Mouse (Mus musculus): ENCODE measurements at regions not wholly inside any gene's neighbourhood (a gene's known extent, or its start where the extent isn't known, plus 50 kb on each side); places are given as distances from the start of the nearest gene placed in this dataset.

DNA sequence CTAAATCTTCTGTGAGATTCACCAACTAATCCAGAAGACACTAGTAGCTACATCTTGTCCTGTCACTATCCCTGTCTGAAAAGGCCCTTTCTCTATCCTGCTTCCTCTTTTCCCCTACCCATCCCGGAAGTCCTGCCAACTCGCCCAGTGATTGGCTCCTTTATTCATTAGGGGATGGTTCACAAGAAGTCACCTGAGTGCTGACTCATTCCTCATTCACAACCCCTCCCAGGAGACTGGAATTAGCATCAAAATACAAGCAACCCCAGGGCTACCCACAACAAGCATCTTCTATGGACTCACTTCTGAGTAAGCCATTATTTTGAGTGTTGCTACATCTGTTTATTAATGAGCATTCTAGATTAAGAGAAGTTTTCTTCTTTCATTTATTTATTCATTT lies 231.2 kb upstream of the Tars start:
- Histone ChIP-seq H3K9ac (replicated peaks) (no peak overlapping the region), H3K4me3 (ENCODE audit: insufficient read depth in 1 of 2, low read depth in 2 of 2, low read length in 2 of 2) (no peak overlapping the region), H3K36me3 (replicated peaks; ENCODE audit: control insufficient read depth, insufficient read depth, low read depth) (no peaks in the 10 kb centered on the region), H3K27me3 (ENCODE audit: control insufficient read depth, insufficient read depth, low read length) (no peaks in the 10 kb centered on the region), H3K4me1 (replicated peaks; ENCODE audit: control insufficient read depth in 2 of 2, insufficient read depth in 2 of 2, low read length in 1 of 2) (no peaks in the 10 kb centered on the region; a peak in 1 of 4 replicates), H3K4me2 (ENCODE audit: low read depth) (no peak overlapping the region), H3K27ac (no peak overlapping the region), H3K9me3 (ENCODE audit: control insufficient read depth, low read length) (no peaks in the 10 kb centered on the region)
- no peak for DNase-seq (ENCODE audit: low read depth in 3 of 3, low spot score in 3 of 3)
- no peak for ATAC-seq (ENCODE audit: insufficient read depth)
- TF ChIP-seq CTCF (IDR thresholded peaks at IDR 0.05; ENCODE audit: low read depth) (no peak), EP300 (IDR thresholded peaks at IDR 0.05; ENCODE audit: low read depth) (no peak)
- 50% methylated on average over 2 of the region's 2 CpGs for WGBS (ENCODE audit: insufficient replicate concordance)

GRCm38 (mm10) chr15:11626433-11626832 lies 227.0 kb upstream of the Tars start:
- no peak overlapping the region for H3K4me3 ChIP-seq (ENCODE audit: insufficient read depth in 1 of 2, low read depth in 2 of 2, low read length in 2 of 2)
- no peaks in the 10 kb centered on the region for H3K27me3 ChIP-seq (ENCODE audit: control insufficient read depth, insufficient read depth, low read length)
- H3K9ac ChIP-seq (replicated peaks): no peak overlapping the region
- no peak overlapping the region for H3K4me2 ChIP-seq (ENCODE audit: low read depth)
- H3K27ac ChIP-seq: no peak overlapping the region
- 64% methylated on average over 9 of the region's 9 CpGs for WGBS (ENCODE audit: insufficient replicate concordance)
- TF ChIP-seq CTCF (IDR thresholded peaks at IDR 0.05; ENCODE audit: low read depth): no peak
- no peak for TF ChIP-seq EP300 (IDR thresholded peaks at IDR 0.05; ENCODE audit: low read depth)
- no peaks in the 10 kb centered on the region for H3K36me3 ChIP-seq (replicated peaks; ENCODE audit: control insufficient read depth, insufficient read depth, low read depth)
- H3K4me1 ChIP-seq (replicated peaks; ENCODE audit: control insufficient read depth in 2 of 2, insufficient read depth in 2 of 2, low read length in 1 of 2): no peaks in the 10 kb centered on the region; a peak in 1 of 4 replicates
- ATAC-seq (ENCODE audit: insufficient read depth): no peak
- no peaks in the 10 kb centered on the region for H3K9me3 ChIP-seq (ENCODE audit: control insufficient read depth, low read length)
- DNase-seq (ENCODE audit: low read depth in 3 of 3, low spot score in 3 of 3): no peak

DNA sequence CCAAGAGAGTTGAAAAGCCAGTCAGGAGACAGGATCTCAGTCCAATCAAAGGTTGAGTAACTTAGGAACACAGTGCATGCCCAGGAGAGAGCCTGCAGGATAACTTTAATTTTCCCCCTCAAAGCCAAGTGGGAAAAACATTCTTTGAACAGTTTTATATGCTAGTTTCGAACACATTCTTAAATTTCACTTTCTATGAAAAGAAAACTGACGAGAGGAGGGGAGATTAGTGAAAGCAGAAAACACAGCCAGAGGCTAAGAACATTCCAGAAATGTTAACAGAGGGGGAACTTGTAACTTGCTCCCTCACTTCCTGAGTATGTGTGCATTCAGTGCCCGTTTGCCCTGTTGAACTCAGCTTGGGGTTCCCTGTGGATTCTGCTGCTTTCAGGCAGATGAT lies 213.0 kb upstream of the Tars start:
- TF ChIP-seq CTCF (IDR thresholded peaks at IDR 0.05; ENCODE audit: low read depth) (no peak), EP300 (IDR thresholded peaks at IDR 0.05; ENCODE audit: low read depth) (no peak)
- Histone ChIP-seq H3K9me3 (ENCODE audit: control insufficient read depth, low read length) (no peaks in the 10 kb centered on the region), H3K27ac (no peak overlapping the region), H3K4me1 (replicated peaks; ENCODE audit: control insufficient read depth in 2 of 2, insufficient read depth in 2 of 2, low read length in 1 of 2) (peaks cover 0 to 2% of the 10 kb centered on the region in 2 experiments; a peak in 1 of 4 replicates), H3K9ac (replicated peaks) (no peak overlapping the region), H3K4me3 (ENCODE audit: insufficient read depth in 1 of 2, low read depth in 2 of 2, low read length in 2 of 2) (no peak overlapping the region), H3K27me3 (ENCODE audit: control insufficient read depth, insufficient read depth, low read length) (no peaks in the 10 kb centered on the region), H3K4me2 (ENCODE audit: low read depth) (no peak overlapping the region), H3K36me3 (replicated peaks; ENCODE audit: control insufficient read depth, insufficient read depth, low read depth) (no peaks in the 10 kb centered on the region)
- WGBS (ENCODE audit: insufficient replicate concordance): 29% methylated on average over 3 of the region's 3 CpGs
- DNase-seq (ENCODE audit: low read depth in 3 of 3, low spot score in 3 of 3) (no peak), ATAC-seq (ENCODE audit: insufficient read depth) (no peak)

- WGBS (ENCODE audit: insufficient replicate concordance): 55% methylated on average over 3 of the region's 3 CpGs
Measured at GRCm38 (mm10) chr15:11610043-11610670, 210.7 kb upstream of the Tars start.

DNA sequence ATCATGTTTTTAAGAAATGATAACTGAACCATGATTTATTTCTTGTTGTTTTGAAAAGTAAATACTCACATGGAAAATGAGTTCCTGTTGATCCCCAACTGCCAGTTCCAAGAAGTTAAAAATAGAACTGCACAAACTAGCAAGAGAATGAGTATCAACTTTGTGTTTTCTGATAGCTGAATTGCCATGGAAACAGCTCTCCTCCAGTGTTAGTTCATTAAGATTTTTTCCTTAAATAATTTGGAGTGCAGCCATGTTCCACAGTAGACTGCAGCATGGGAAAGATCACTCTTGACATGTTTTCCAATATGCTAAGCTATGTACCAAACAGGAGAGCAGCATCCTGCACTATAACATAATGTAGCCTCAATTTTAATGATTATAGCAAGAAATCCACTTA lies 208.0 kb upstream of the Tars start:
- no peak for ATAC-seq (ENCODE audit: insufficient read depth)
- Histone ChIP-seq H3K4me1 (replicated peaks; ENCODE audit: control insufficient read depth in 2 of 2, insufficient read depth in 2 of 2, low read length in 1 of 2) (peaks cover 0 to 2% of the 10 kb centered on the region in 2 experiments; a peak in 1 of 4 replicates), H3K27ac (no peak overlapping the region), H3K9me3 (ENCODE audit: control insufficient read depth, low read length) (no peaks in the 10 kb centered on the region), H3K9ac (replicated peaks) (no peak overlapping the region), H3K36me3 (replicated peaks; ENCODE audit: control insufficient read depth, insufficient read depth, low read depth) (no peaks in the 10 kb centered on the region), H3K27me3 (ENCODE audit: control insufficient read depth, insufficient read depth, low read length) (no peaks in the 10 kb centered on the region), H3K4me2 (ENCODE audit: low read depth) (no peak overlapping the region), H3K4me3 (ENCODE audit: insufficient read depth in 1 of 2, low read depth in 2 of 2, low read length in 2 of 2) (no peak overlapping the region)
- TF ChIP-seq CTCF (IDR thresholded peaks at IDR 0.05; ENCODE audit: low read depth) (no peak), EP300 (IDR thresholded peaks at IDR 0.05; ENCODE audit: low read depth) (no peak)
- no peak for DNase-seq (ENCODE audit: low read depth in 3 of 3, low spot score in 3 of 3)

More at GRCm38 (mm10) chr15:11610043-11610670, 210.7 kb upstream of the Tars start:
- H3K36me3 ChIP-seq (replicated peaks; ENCODE audit: control insufficient read depth, insufficient read depth, low read depth): no peaks in the 10 kb centered on the region
- TF ChIP-seq CTCF (IDR thresholded peaks at IDR 0.05; ENCODE audit: low read depth) (no peak), EP300 (IDR thresholded peaks at IDR 0.05; ENCODE audit: low read depth) (no peak)
- no peak overlapping the region for H3K4me2 ChIP-seq (ENCODE audit: low read depth)
- DNase-seq (ENCODE audit: low read depth in 3 of 3, low spot score in 3 of 3) (no peak), ATAC-seq (ENCODE audit: insufficient read depth) (no peak)
- no peaks in the 10 kb centered on the region for H3K27me3 ChIP-seq (ENCODE audit: control insufficient read depth, insufficient read depth, low read length)
- H3K9me3 ChIP-seq (ENCODE audit: control insufficient read depth, low read length): no peaks in the 10 kb centered on the region
- H3K9ac ChIP-seq (replicated peaks): no peak overlapping the region
- no peak overlapping the region for H3K27ac ChIP-seq
- H3K4me3 ChIP-seq (ENCODE audit: insufficient read depth in 1 of 2, low read depth in 2 of 2, low read length in 2 of 2): no peak overlapping the region
- H3K4me1 ChIP-seq (replicated peaks; ENCODE audit: control insufficient read depth in 2 of 2, insufficient read depth in 2 of 2, low read length in 1 of 2): peaks cover 0 to 2% of the 10 kb centered on the region in 2 experiments; a peak in 1 of 4 replicates
